ENCODE assay signal across 10 mouse cellular contexts in the genomic region with DNA sequence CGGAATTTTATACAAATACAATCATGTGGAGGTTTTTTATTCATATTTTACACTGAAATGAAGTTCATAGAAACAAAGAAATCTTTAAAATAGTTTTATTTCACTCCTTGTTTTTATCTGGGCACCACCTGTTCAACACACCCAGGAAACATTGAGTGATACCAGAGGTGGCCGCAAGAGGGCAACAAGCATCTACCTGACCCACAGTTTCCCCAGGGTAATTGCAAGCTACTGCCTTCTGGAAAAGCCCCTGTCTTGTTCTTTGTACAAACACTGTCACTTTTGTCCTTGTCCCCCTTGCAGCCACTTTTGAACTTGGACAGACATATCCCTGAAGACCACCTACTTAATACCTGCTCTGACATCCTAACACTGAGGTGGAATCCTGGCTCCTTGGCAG. TPM values are rescaled to one million over a fixed set of nuclear protein-coding genes. Genes with fewer than 3 reads are reported as not detected.
DNase-seq lines count a peak whose midpoint lies in the region; ATAC-seq lines count a peak whose summit lies in the region.
"Had no signal": no experiment of that assay in that cellular context is flagged by ENCODE, and none has a peak within 500 bp of the region (broad histone marks: within the 10 kb centered on the region; RNA-seq: fewer than 3 reads in every experiment).

No protein-coding gene starts in this region.

- no peak overlapping the region for H3K9ac ChIP-seq in kidney, embryonic 15.5 days
- H3K9ac ChIP-seq: midbrain, embryonic 12.5 days had no signal

- 5% methylated on average over 2 of the region's 2 CpGs for WGBS in kidney, embryonic 15.5 days

- no peak overlapping the region for H3K4me2 ChIP-seq in kidney, embryonic 15.5 days
- H3K4me2 ChIP-seq: midbrain, embryonic 12.5 days had no signal

- no peak overlapping the region for H3K4me3 ChIP-seq in kidney, embryonic 15.5 days (replicated peaks)
- H3K4me3 ChIP-seq: erythroblast, embryonic 14.5 days; midbrain, embryonic 12.5 days had no signal

- no peak overlapping the region for H3K27ac ChIP-seq in kidney, embryonic 15.5 days
- H3K27ac ChIP-seq: midbrain, embryonic 12.5 days had no signal

- intact Hi-C loops in heart, postnatal 36 days (cut with DNase I): no loop called here
- intact Hi-C loops in left cerebral cortex, postnatal 4 days (cut with DNase I): no loop called here
- intact Hi-C loops in gastrocnemius, postnatal 36 days (cut with DNase I): no loop called here

- peak; percentile 32 for DNase-seq in kidney, adult 11 months
- peak; percentile 15 for DNase-seq in MEL-GATA-1-ER (ENCODE audit: extremely low read depth, low read depth)
- peak; percentile 75 for DNase-seq in cerebellum, adult 8-10 months
- peak; percentile 19 to 43 for DNase-seq in heart, postnatal 36 days
- peak; percentile 56 for DNase-seq in left cerebral cortex, postnatal 4 days
- DNase-seq in retina, postnatal 1 day: peak; percentile 61
- DNase-seq in gastrocnemius, postnatal 36 days: no peak

- H3K27me3 ChIP-seq in kidney, embryonic 15.5 days: no peaks in the 10 kb centered on the region
- H3K27me3 ChIP-seq: midbrain, embryonic 12.5 days had no signal

- H3K4me1 ChIP-seq in kidney, embryonic 15.5 days: no peaks in the 10 kb centered on the region
- H3K4me1 ChIP-seq: midbrain, embryonic 12.5 days had no signal

- H3K36me3 ChIP-seq in kidney, embryonic 15.5 days: no peaks in the 10 kb centered on the region
- H3K36me3 ChIP-seq: midbrain, embryonic 12.5 days had no signal

- no peaks in the 10 kb centered on the region for H3K9me3 ChIP-seq in kidney, embryonic 15.5 days (replicated peaks)
- H3K9me3 ChIP-seq: midbrain, embryonic 12.5 days had no signal

- no peak for ATAC-seq in kidney, embryonic 15.5 days (replicated peaks; ENCODE audit: low FRiP score)

RNA-seq across cellular contexts. Expression of a gene that starts 19.7 kb away (rescaled TPM):
- 18.2 and 19.0 TPM in 2 replicates for polyA plus RNA-seq in kidney, embryonic 15.5 days (2015; fragmentation: Nextera tagmentation; extraction: Ambion mirVana)
- total RNA-seq in heart, postnatal 36 days (2021): 10 to 100 TPM; 10.7 to 12.2 TPM
- total RNA-seq in left cerebral cortex, postnatal 4 days (2021): 10 to 100 TPM; 12.4 to 13.2 TPM
- total RNA-seq in gastrocnemius, postnatal 36 days (2021): 1 to 10 TPM; 9.0 to 9.9 TPM
- polyA plus RNA-seq: erythroblast, embryonic 14.5 days had no signal

RNA-seq across cellular contexts. Expression of a gene that starts 20.8 kb away (rescaled TPM):
- polyA plus RNA-seq in kidney, embryonic 15.5 days (2015; fragmentation: Nextera tagmentation; extraction: Ambion mirVana): 0.85 and 1.5 TPM in 2 replicates
- 1 to 10 TPM in 1 of 2 experiments, under 1 TPM in 1; 0.97 to 1.5 TPM for total RNA-seq in heart, postnatal 36 days (2021)
- 100 to 1,000 TPM; 128 to 133 TPM for total RNA-seq in left cerebral cortex, postnatal 4 days (2021)
- total RNA-seq in gastrocnemius, postnatal 36 days (2021): not detected
- polyA plus RNA-seq: erythroblast, embryonic 14.5 days had no signal

Comparison
In these comparisons a context has a peak if more than half of its experiments do, and no peak if none do; other contexts are left out.
1. DNase-seq: peak in kidney, adult 11 months (single experiment), MEL-GATA-1-ER (single experiment), cerebellum, adult 8-10 months (single experiment), heart, postnatal 36 days (2 of 2), left cerebral cortex, postnatal 4 days (single experiment) and retina, postnatal 1 day (single experiment); none in gastrocnemius, postnatal 36 days (0 of 2).
2. RNA of a gene that starts 20.8 kb away (total RNA-seq): 128 to 133 TPM in left cerebral cortex, postnatal 4 days; 0.97 to 1.5 TPM in heart, postnatal 36 days and not detected in gastrocnemius, postnatal 36 days; every median in the first group is over 10 times any median in the second.